ENCODE assay signal across 16 mouse cellular contexts in the genomic region with DNA sequence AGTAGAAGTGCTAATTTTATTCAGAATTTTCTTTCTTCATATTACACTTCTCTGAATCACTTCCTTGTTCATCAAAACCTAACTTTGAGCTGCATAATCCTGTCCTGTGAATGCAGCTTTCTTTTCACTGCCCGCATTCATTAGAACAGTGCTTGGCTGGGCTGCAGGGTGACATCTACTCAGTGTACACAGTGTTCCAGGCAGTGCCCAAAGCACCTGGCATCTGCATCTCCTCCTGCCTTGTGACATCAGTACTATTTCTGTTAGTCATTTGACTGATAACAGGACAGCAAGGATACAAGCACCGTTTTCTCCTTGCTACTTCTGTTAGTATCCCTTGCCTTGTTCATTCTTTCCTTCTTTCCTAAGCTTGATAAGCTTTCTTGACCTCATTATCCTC. TPM values are rescaled to one million over a fixed set of nuclear protein-coding genes. Genes with fewer than 3 reads are reported as not detected.
DNase-seq lines count a peak whose midpoint lies in the region; ATAC-seq lines count a peak whose summit lies in the region.
"Had no signal": no experiment of that assay in that cellular context is flagged by ENCODE, and none has a peak within 500 bp of the region (broad histone marks: within the 10 kb centered on the region; RNA-seq: fewer than 3 reads in every experiment).

No protein-coding gene starts in this region.

- WGBS in kidney, embryonic 16.5 days, result 81% methylated on average over 2 of the region's 2 CpGs

- H3K4me3 ChIP-seq in kidney, embryonic 16.5 days (ENCODE audit: low read length), result no peak overlapping the region
- H3K4me3 ChIP-seq: embryonic facial prominence, embryonic 10.5 days; kidney, embryonic 15.5 days; liver, embryonic 12.5 days; neural tube, embryonic 15.5 days had no signal

- H3K4me2 ChIP-seq in kidney, embryonic 16.5 days (replicated peaks; ENCODE audit: low read depth, low read length), result no peak overlapping the region
- H3K4me2 ChIP-seq: kidney, embryonic 15.5 days; liver, embryonic 12.5 days; neural tube, embryonic 15.5 days had no signal

- H3K36me3 ChIP-seq in kidney, embryonic 16.5 days (ENCODE audit: insufficient read depth, low read length), result no peaks in the 10 kb centered on the region
- H3K36me3 ChIP-seq: embryonic facial prominence, embryonic 10.5 days; kidney, embryonic 15.5 days; liver, embryonic 12.5 days; neural tube, embryonic 15.5 days had no signal

- H3K27ac ChIP-seq in kidney, embryonic 16.5 days (ENCODE audit: low read length), result no peak overlapping the region
- H3K27ac ChIP-seq: embryonic facial prominence, embryonic 10.5 days; kidney, embryonic 15.5 days; liver, embryonic 12.5 days; neural tube, embryonic 15.5 days had no signal

- no peaks in the 10 kb centered on the region for H3K4me1 ChIP-seq in kidney, embryonic 16.5 days (ENCODE audit: insufficient read depth, low read length)
- H3K4me1 ChIP-seq: embryonic facial prominence, embryonic 10.5 days; kidney, embryonic 15.5 days; liver, embryonic 12.5 days; neural tube, embryonic 15.5 days had no signal

- ATAC-seq in kidney, embryonic 16.5 days (ENCODE audit: low FRiP score, low TSS enrichment), result no peak
- ATAC-seq: liver, embryonic 12.5 days; lung, postnatal 0 days had no signal

- no peaks in the 10 kb centered on the region for H3K9me3 ChIP-seq in kidney, embryonic 16.5 days (ENCODE audit: low read length)
- H3K9me3 ChIP-seq: embryonic facial prominence, embryonic 10.5 days; kidney, embryonic 15.5 days; liver, embryonic 12.5 days; neural tube, embryonic 15.5 days had no signal

- H3K9ac ChIP-seq in kidney, embryonic 16.5 days (replicated peaks; ENCODE audit: low read length), result no peak overlapping the region
- H3K9ac ChIP-seq: kidney, embryonic 15.5 days; liver, embryonic 12.5 days; neural tube, embryonic 15.5 days had no signal

- peak; percentile 39 to 50 for DNase-seq in frontal cortex, adult 2 months (ENCODE audit: extremely low spot score in 1 of 2, low spot score in 1 of 2)
- no peak for DNase-seq in frontal cortex, postnatal 10 days (ENCODE audit: low spot score in 2 of 2)
- DNase-seq in left cerebral cortex, adult 18-20 months (ENCODE audit: low spot score in 2 of 2), result peak; percentile 36 to 38
- no peak for DNase-seq in left cerebral cortex, postnatal 4 days
- peak; percentile 38 to 44 for DNase-seq in layer of hippocampus, adult 8-10 months (ENCODE audit: low spot score in 2 of 2)
- peak; percentile 58 for DNase-seq in telencephalon, adult 2 months (ENCODE audit: low read depth, low spot score)
- no peak for DNase-seq in cerebellum, postnatal 10 days
- DNase-seq: adrenal gland, adult 2 months; cerebellum, postnatal 25 days; thymus, postnatal 25 days had no signal

- H3K27me3 ChIP-seq in kidney, embryonic 16.5 days (ENCODE audit: insufficient read depth, low read length), result no peaks in the 10 kb centered on the region
- H3K27me3 ChIP-seq: kidney, embryonic 15.5 days; liver, embryonic 12.5 days; neural tube, embryonic 15.5 days had no signal

- intact Hi-C loops in left cerebral cortex, postnatal 4 days (cut with DNase I), result no loop called here

RNA-seq across cellular contexts. Expression of a gene that starts 25.5 kb away (rescaled TPM):
- polyA plus RNA-seq in frontal cortex, adult 2 months (2012; rRNA removed), result 17.5 and 19.9 TPM in 2 replicates
- 10 to 100 TPM; 24.8 to 28.1 TPM for total RNA-seq in left cerebral cortex, adult 18-20 months (2021)
- 10 to 100 TPM; 50.5 to 66.8 TPM for total RNA-seq in left cerebral cortex, postnatal 4 days (2021)
- total RNA-seq in layer of hippocampus, adult 8-10 months (2022), result 10 to 100 TPM; 28.6 to 31.4 (median 30.4) TPM
- polyA plus RNA-seq in kidney, embryonic 16.5 days (2015; fragmentation: Nextera tagmentation; extraction: Ambion mirVana), result 12.2 and 13.6 TPM in 2 replicates

Comparison
In these comparisons a context has a peak if more than half of its experiments do, and no peak if none do; other contexts are left out.
1. DNase-seq: peak in frontal cortex, adult 2 months (2 of 2), left cerebral cortex, adult 18-20 months (2 of 2), layer of hippocampus, adult 8-10 months (2 of 2) and telencephalon, adult 2 months (single experiment); none in frontal cortex, postnatal 10 days (0 of 2), left cerebral cortex, postnatal 4 days (single experiment) and cerebellum, postnatal 10 days (0 of 2).